Mouse (Mus musculus) CH12.LX (cell line): ENCODE results near the gene Tas2r143. TPM values are rescaled to one million over a fixed set of nuclear protein-coding genes. Genes with fewer than 3 reads are reported as not detected.

Source experiments
- DNase-seq: peaks from one replicate; pipeline ENCODE4 v3.0.0-alpha.2; 2013; ENCODE audit errors: extremely low read depth
- H3K27ac ChIP-seq: 2 replicates; pipeline ENCODE4 v1.5.1; 2012; ENCODE audit warnings: low read depth, mild to moderate bottlenecking, control low read depth, moderate library complexity; ENCODE audit not compliant: insufficient read depth
- H3K27me3 ChIP-seq: replicated peaks from 2 replicates; pipeline ENCODE3; 2012; ENCODE audit warnings: inconsistent platforms
- H3K36me3 ChIP-seq, 2 experiments: replicated peaks in 1 of 2; 2 replicates each; pipeline versions ENCODE3 to v1.6.1; 2012; ENCODE audit warnings: inconsistent platforms in 1 of 2, low read length in 1 of 2, mild to moderate bottlenecking in 1 of 2, mixed read lengths in 1 of 2, moderate library complexity in 1 of 2; ENCODE audit not compliant: control insufficient read depth in 1 of 2, insufficient read depth in 1 of 2
- H3K4me1 ChIP-seq, 2 experiments: 2 replicates each; pipeline ENCODE4 v1.6.1; 2012; ENCODE audit warnings: inconsistent platforms in 1 of 2, moderate library complexity in 1 of 2; ENCODE audit not compliant: insufficient read depth in 2 of 2, control insufficient read depth in 1 of 2
- H3K4me2 ChIP-seq: 2 replicates; pipeline ENCODE4 v1.6.1; 2012; ENCODE audit warnings: low read depth, mild to moderate bottlenecking, control low read depth; ENCODE audit not compliant: poor library complexity, insufficient read depth, severe bottlenecking
- H3K4me3 ChIP-seq, 3 experiments: fragments of 150-350 bp in 1 of 3; sonication (generic) in 1 of 3; replicated peaks in 1 of 3; 2 replicates each; pipeline versions ENCODE3 to v1.5.1; 2011 to 2012; ENCODE audit warnings: low read depth in 2 of 3, low read length in 2 of 3, mild to moderate bottlenecking in 2 of 3, moderate library complexity in 2 of 3, control low read depth in 1 of 3, improper control_type of control experiment in 1 of 3, inconsistent platforms in 1 of 3, mixed read lengths in 1 of 3; ENCODE audit not compliant: poor library complexity in 1 of 3
- H3K79me2 ChIP-seq: replicated peaks from 2 replicates; pipeline ENCODE4 v1.6.1; 2012; ENCODE audit warnings: mild to moderate bottlenecking, moderate library complexity; ENCODE audit not compliant: control insufficient read depth, poor library complexity, insufficient read depth, severe bottlenecking; ENCODE audit errors: extremely low read depth
- H3K9ac ChIP-seq: 2 replicates; pipeline ENCODE4 v1.6.1; 2012; ENCODE audit warnings: low read depth, mild to moderate bottlenecking, control low read depth, moderate library complexity; ENCODE audit not compliant: insufficient read depth
- H3K9me3 ChIP-seq: replicated peaks from 2 replicates; pipeline ENCODE3; 2012; ENCODE audit warnings: low read length, inconsistent platforms, mixed read lengths
- CHD2 ChIP-seq: IDR thresholded peaks from 2 replicates; pipeline ENCODE4 v1.6.1; 2011; ENCODE audit warnings: low read length, improper control_type of control experiment
- E2F4 ChIP-seq: IDR thresholded peaks from 2 replicates; pipeline ENCODE4 v1.6.1; 2011; ENCODE audit warnings: low read depth, low read length, improper control_type of control experiment; ENCODE audit not compliant: insufficient replicate concordance
- ELF1 ChIP-seq: IDR thresholded peaks from 2 replicates; pipeline ENCODE4 v1.6.1; 2014; ENCODE audit warnings: low read depth, mild to moderate bottlenecking, inconsistent platforms, low read length, improper control_type of control experiment
- EP300 ChIP-seq: IDR thresholded peaks from 2 replicates; pipeline ENCODE4 v1.6.1; 2011; ENCODE audit warnings: low read length, improper control_type of control experiment
- ETS1 ChIP-seq: conservative IDR thresholded peaks from 2 replicates; pipeline ENCODE4 v1.6.1; 2012; ENCODE audit warnings: low read depth, mild to moderate bottlenecking, inconsistent platforms, low read length, improper control_type of control experiment, moderate library complexity
- KAT2A ChIP-seq: IDR thresholded peaks from 2 replicates; pipeline ENCODE4 v1.6.1; 2012; ENCODE audit warnings: low read length, improper control_type of control experiment, inconsistent platforms; ENCODE audit not compliant: insufficient replicate concordance
- MAZ ChIP-seq: IDR thresholded peaks from 2 replicates; pipeline ENCODE4 v1.6.1; 2012; ENCODE audit warnings: low read depth, mild to moderate bottlenecking, inconsistent platforms, low read length, improper control_type of control experiment, moderate library complexity
- NRF1 ChIP-seq: IDR thresholded peaks from 2 replicates; pipeline ENCODE4 v1.6.1; 2014; ENCODE audit warnings: low read depth, mild to moderate bottlenecking, inconsistent platforms, low read length, improper control_type of control experiment, moderate library complexity
- RAD21 ChIP-seq: IDR thresholded peaks from 2 replicates; pipeline ENCODE4 v1.6.1; 2011; ENCODE audit warnings: low read depth, mild to moderate bottlenecking, low read length, improper control_type of control experiment, moderate library complexity
- SIN3A ChIP-seq: IDR thresholded peaks from 2 replicates; pipeline ENCODE4 v1.6.1; 2012; ENCODE audit warnings: low read length, improper control_type of control experiment, inconsistent platforms
- USF1 ChIP-seq: IDR thresholded peaks from 2 replicates; pipeline ENCODE4 v1.6.1; 2014; ENCODE audit warnings: low read depth, mild to moderate bottlenecking, inconsistent platforms, low read length, improper control_type of control experiment
- USF2 ChIP-seq: conservative IDR thresholded peaks from 2 replicates; pipeline ENCODE4 v1.6.1; 2011; ENCODE audit warnings: low read depth, low read length, improper control_type of control experiment
- ZKSCAN1 ChIP-seq: IDR thresholded peaks from 2 replicates; pipeline ENCODE4 v1.6.1; 2012; ENCODE audit warnings: low read depth, inconsistent platforms, low read length, improper control_type of control experiment, borderline replicate concordance
- ZMIZ1 ChIP-seq: IDR thresholded peaks from 2 replicates; pipeline ENCODE4 v1.6.1; 2012; ENCODE audit warnings: low read depth, mild to moderate bottlenecking, inconsistent platforms, low read length, improper control_type of control experiment
- ZNF384 ChIP-seq: IDR thresholded peaks from 2 replicates; pipeline ENCODE4 v1.6.1; 2012; ENCODE audit warnings: low read depth, low read length, improper control_type of control experiment, inconsistent platforms
- dilution Hi-C: fragments of 300-500 bp; cut with MboI; formaldehyde crosslinking; loops from 2 replicates; pipeline ENCODE4 v1.14.3; 2020; ENCODE audit warnings: low sequenced_read_pairs; ENCODE audit not compliant: extremely low pct_unique_long_range_greater_than_20kb, extremely low pct_ligation_motif_present
- in situ Hi-C: fragments of 300-500 bp; cut with MboI; formaldehyde crosslinking; loops from 3 replicates; pipeline ENCODE4 v1.14.3; 2019; ENCODE audit warnings: low sequenced_read_pairs, low pct_ligation_motif_present, low pct_unique_long_range_greater_than_20kb, mixed read lengths
- polyA plus RNA-seq: library from polyadenylated mRNA; unstranded; fragments of >175 nt; gene quantifications from 2 replicates; pipeline ENCODE4 v1.2.1, GENCODE M21; 2012; ENCODE audit warnings: low read depth; ENCODE audit not compliant: insufficient read length
- total RNA-seq, 2 experiments: library from RNA; depleted of rRNA; stranded (reverse); fragments of 300-350 nt in 1 of 2; fragments of >200 nt in 1 of 2; gene quantifications; 2 replicates each; pipeline ENCODE4 v1.2.3; 2012 to 2014

Tas2r143 gene
- total and polyA plus RNA-seq, 3 experiments = not detected

DNA sequence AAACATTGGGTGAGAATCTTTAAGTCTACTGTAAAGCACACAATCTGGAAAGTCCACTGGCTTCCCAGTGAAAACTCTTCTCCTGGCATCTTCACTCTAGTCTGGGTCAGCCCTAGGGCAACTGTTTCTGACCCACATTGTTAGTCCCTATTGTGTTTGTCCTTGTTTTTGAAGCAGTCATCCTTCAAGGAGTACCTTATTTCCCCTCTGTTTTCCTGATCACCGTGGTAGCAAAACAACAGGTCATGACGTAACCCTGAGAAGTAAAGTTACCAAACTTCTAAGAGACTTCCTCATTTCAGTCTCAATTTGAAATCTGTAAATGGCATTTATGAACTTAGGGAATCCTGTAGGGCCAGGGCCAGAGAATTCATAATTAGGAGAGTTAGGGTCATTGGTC is 21.4 kb downstream of the Tas2r143 start:
- Histone ChIP-seq H3K27ac (no peak overlapping the region), H3K4me1 (peaks cover 4 to 15% of the 10 kb centered on the region in 2 experiments; a peak in 2 of 4 replicates), H3K4me2 (peak overlapping the region; percentile 44; the same call in 1 of the 2 replicates), H3K27me3 (no peaks in the 10 kb centered on the region)
- peak; percentile 48 for DNase-seq
- TF ChIP-seq USF2 (no peak), USF1 (no peak), NRF1 (no peak), ZMIZ1 (no peak), ELF1 (no peak), CHD2 (no peak), EP300 (no peak; the same call in 1 of the 2 replicates), ZKSCAN1 (no peak), MAZ (no peak), E2F4 (no peak), ETS1 (no peak), SIN3A (no peak), KAT2A (no peak), ZNF384 (no peak)
- TF ChIP-seq, all 38 proteins: peak for 0
- H3K36me3 ChIP-seq = no peaks in the 10 kb centered on the region
- in situ Hi-C loops (no loop called here), dilution Hi-C loops (no loop called here)
- no peaks in the 10 kb centered on the region for H3K79me2 ChIP-seq
- H3K4me3 ChIP-seq = no peak overlapping the region
- H3K9me3 ChIP-seq = no peaks in the 10 kb centered on the region
- H3K9ac ChIP-seq = no peak overlapping the region

DNA sequence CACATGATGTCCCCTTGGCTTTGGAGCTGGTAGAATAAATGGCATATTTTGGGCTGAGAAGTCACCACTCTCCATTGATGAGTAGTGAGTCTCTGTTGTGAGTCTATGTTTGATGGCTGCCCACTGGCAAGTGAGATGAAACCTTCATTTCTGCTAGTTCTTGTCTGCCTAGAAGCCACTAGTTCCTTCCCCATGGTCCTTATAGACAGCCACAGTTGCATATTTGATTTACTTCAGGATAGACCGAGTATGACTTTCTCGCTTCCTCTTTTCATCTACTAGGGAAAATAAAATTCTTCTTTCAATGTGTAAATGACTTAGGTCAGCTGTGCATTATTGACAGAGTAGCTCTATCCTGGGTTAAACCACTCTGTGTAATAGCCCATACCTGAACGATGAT is 24.4 kb downstream of the Tas2r143 start:
- Histone ChIP-seq H3K36me3 (no peaks in the 10 kb centered on the region), H3K79me2 (no peaks in the 10 kb centered on the region), H3K27ac (no peak overlapping the region), H3K9ac (no peak overlapping the region), H3K9me3 (no peaks in the 10 kb centered on the region), H3K4me1 (peaks cover 4 to 15% of the 10 kb centered on the region in 2 experiments; a peak in 2 of 4 replicates), H3K4me2 (no peak overlapping the region), H3K4me3 (no peak overlapping the region), H3K27me3 (no peaks in the 10 kb centered on the region)
- no peak for DNase-seq
- in situ Hi-C loops = no loop called here
- TF ChIP-seq USF1 (no peak), MAZ (no peak), E2F4 (no peak), ZKSCAN1 (no peak), RAD21 (no peak)
- dilution Hi-C loops = no loop called here
